Mouse (Mus musculus) heart, postnatal 0 days (tissue): ENCODE results near the gene P4hb. TPM values are rescaled to one million over a fixed set of nuclear protein-coding genes. Genes with fewer than 3 reads are reported as not detected.
A peak's percentile ranks its signal among the peaks of the same experiment; 100 is the strongest.

ENCODE experiments used
- ATAC-seq: fragments of 200-750 bp; cut with Nextera tagmentation; 2 replicates; pipeline ENCODE4 v1.8.0; 2017; ENCODE audit warnings: low read depth, moderate number of reproducible peaks, moderate library complexity; ENCODE audit not compliant: insufficient read depth
- DNase-seq: peaks from one replicate; pipeline ENCODE4 v3.0.0-alpha.2; 2016; ENCODE audit warnings: low spot score
- H3K27ac ChIP-seq: fragments of 300-500 bp; sonication (generic); 2 replicates; pipeline ENCODE4 v1.5.1; 2014; ENCODE audit warnings: low read depth, mild to moderate bottlenecking
- H3K27me3 ChIP-seq: fragments of 300-500 bp; sonication (generic); 2 replicates; pipeline ENCODE4 v1.6.1; 2014; ENCODE audit warnings: low read length, mixed read lengths; ENCODE audit not compliant: control insufficient read depth, insufficient read depth
- H3K36me3 ChIP-seq: fragments of 300-500 bp; sonication (generic); replicated peaks from 2 replicates; pipeline ENCODE4 v1.6.1; 2014; ENCODE audit warnings: low read length, mixed read lengths; ENCODE audit not compliant: control insufficient read depth, insufficient read depth
- H3K4me1 ChIP-seq: fragments of 300-500 bp; sonication (generic); 2 replicates; pipeline ENCODE4 v1.6.1; 2014; ENCODE audit warnings: antibody characterized with exemption; ENCODE audit not compliant: control insufficient read depth, insufficient read depth
- H3K4me2 ChIP-seq: fragments of 300-500 bp; sonication (generic); 2 replicates; pipeline ENCODE4 v1.6.1; 2014; ENCODE audit warnings: low read depth, mild to moderate bottlenecking, low read length, moderate library complexity
- H3K4me3 ChIP-seq: fragments of 300-500 bp; sonication (generic); 2 replicates; pipeline ENCODE4 v1.5.1; 2014; ENCODE audit warnings: low read depth, low read length
- H3K9ac ChIP-seq: fragments of 300-500 bp; sonication (generic); replicated peaks from 2 replicates; pipeline ENCODE4 v1.6.1; 2014; ENCODE audit warnings: low read depth, low read length, mixed read lengths
- H3K9me3 ChIP-seq: fragments of 300-500 bp; sonication (generic); replicated peaks from 2 replicates; pipeline ENCODE4 v1.6.1; 2016; ENCODE audit warnings: low read length; ENCODE audit not compliant: control insufficient read depth
- CTCF ChIP-seq: IDR thresholded peaks from 2 replicates; pipeline ENCODE4 v1.5.1; 2016; ENCODE audit warnings: antibody characterized with exemption, control low read depth, low read depth
- EP300 ChIP-seq: IDR thresholded peaks from 2 replicates; pipeline ENCODE4 v1.6.1; 2016; ENCODE audit warnings: antibody characterized with exemption, low read depth
- WGBS: fragments of 180-500 bp; shearing (Covaris S2); extraction: QIAGEN DNeasy Blood & Tissue Kit; methylation state at CpG from one replicate; pipeline ENCODE4 v1.1.7; 2014; 5-methylcytosine and 5-hydroxymethylcytosine counted together
- polyA plus RNA-seq: library from polyadenylated mRNA; unstranded; fragments of >200 nt; fragmentation: Nextera tagmentation; extraction: Ambion mirVana; gene quantifications from 2 replicates; pipeline ENCODE4 v1.2.1, GENCODE M21; 2015
- total RNA-seq: library from RNA; depleted of rRNA; stranded (reverse); fragments of >200 nt; gene quantifications from 2 replicates; pipeline ENCODE4 v1.2.3, GENCODE M21; 2014; ENCODE audit warnings: low replicate concordance; rRNA removed

P4hb gene
- total RNA-seq, result 232 and 241 TPM in 2 replicates
- polyA plus RNA-seq, result 261 and 268 TPM in 2 replicates

- peak; percentile 82 for TF ChIP-seq EP300
- no peak for TF ChIP-seq CTCF
- WGBS, result under 1% methylated on average over 93 of the region's 94 CpGs
- peak; percentile 94 for ATAC-seq
- Histone ChIP-seq H3K4me3 (peak within 1 kb of the TSS; percentile 82), H3K4me2 (peak within 1 kb of the TSS; percentile 67), H3K4me1 (peaks cover 26% of the 10 kb centered on the region), H3K27me3 (no peaks in the 10 kb centered on the region), H3K27ac (peak within 1 kb of the TSS; percentile 97), H3K9ac (peak within 1 kb of the TSS; percentile 90), H3K9me3 (no peaks in the 10 kb centered on the region), H3K36me3 (peaks cover 37% of the 10 kb centered on the region)
- DNase-seq, result peak; percentile 100
These were observed at the start of gene P4hb for GRCm38 (mm10) chr11:120572752-120573584. P4hb (minus strand) TSS chr11:120573253.

GRCm38 (mm10) chr11:120622805-120623204 is 49.8 kb upstream of the P4hb start:
- Histone ChIP-seq H3K4me2 (no peak overlapping the region), H3K36me3 (peaks cover 47% of the 10 kb centered on the region), H3K27me3 (no peaks in the 10 kb centered on the region), H3K27ac (no peak overlapping the region), H3K4me3 (no peak overlapping the region), H3K9ac (no peak overlapping the region), H3K4me1 (peaks cover 4% of the 10 kb centered on the region), H3K9me3 (no peaks in the 10 kb centered on the region)
- 82% methylated on average over 6 of the region's 6 CpGs for WGBS
- DNase-seq (no peak), ATAC-seq (no peak)
- TF ChIP-seq CTCF (no peak), EP300 (no peak)

GRCm38 (mm10) chr11:120620195-120620594 is 47.1 kb upstream of the P4hb start:
- peaks cover 16% of the 10 kb centered on the region for H3K4me1 ChIP-seq
- DNase-seq (no peak), ATAC-seq (no peak)
- no peak overlapping the region for H3K4me2 ChIP-seq
- 87% methylated on average over 14 of the region's 14 CpGs for WGBS
- no peak overlapping the region for H3K27ac ChIP-seq
- no peaks in the 10 kb centered on the region for H3K9me3 ChIP-seq
- H3K36me3 ChIP-seq, result peaks cover 46% of the 10 kb centered on the region
- no peaks in the 10 kb centered on the region for H3K27me3 ChIP-seq
- no peak overlapping the region for H3K9ac ChIP-seq
- no peak for TF ChIP-seq CTCF
- TF ChIP-seq EP300, result no peak
- H3K4me3 ChIP-seq, result no peak overlapping the region

GRCm38 (mm10) chr11:120618619-120619535 is 45.8 kb upstream of the P4hb start:
- no peak overlapping the region for H3K9ac ChIP-seq
- peaks cover 53% of the 10 kb centered on the region for H3K36me3 ChIP-seq
- H3K27me3 ChIP-seq, result no peaks in the 10 kb centered on the region
- DNase-seq, result no peak
- no peak overlapping the region for H3K27ac ChIP-seq
- 90% methylated on average over 25 of the region's 25 CpGs for WGBS
- H3K4me2 ChIP-seq, result no peak overlapping the region
- TF ChIP-seq EP300 (no peak), CTCF (no peak)
- no peak for ATAC-seq
- H3K9me3 ChIP-seq, result no peaks in the 10 kb centered on the region
- no peak overlapping the region for H3K4me3 ChIP-seq
- H3K4me1 ChIP-seq, result peaks cover 12% of the 10 kb centered on the region

DNA sequence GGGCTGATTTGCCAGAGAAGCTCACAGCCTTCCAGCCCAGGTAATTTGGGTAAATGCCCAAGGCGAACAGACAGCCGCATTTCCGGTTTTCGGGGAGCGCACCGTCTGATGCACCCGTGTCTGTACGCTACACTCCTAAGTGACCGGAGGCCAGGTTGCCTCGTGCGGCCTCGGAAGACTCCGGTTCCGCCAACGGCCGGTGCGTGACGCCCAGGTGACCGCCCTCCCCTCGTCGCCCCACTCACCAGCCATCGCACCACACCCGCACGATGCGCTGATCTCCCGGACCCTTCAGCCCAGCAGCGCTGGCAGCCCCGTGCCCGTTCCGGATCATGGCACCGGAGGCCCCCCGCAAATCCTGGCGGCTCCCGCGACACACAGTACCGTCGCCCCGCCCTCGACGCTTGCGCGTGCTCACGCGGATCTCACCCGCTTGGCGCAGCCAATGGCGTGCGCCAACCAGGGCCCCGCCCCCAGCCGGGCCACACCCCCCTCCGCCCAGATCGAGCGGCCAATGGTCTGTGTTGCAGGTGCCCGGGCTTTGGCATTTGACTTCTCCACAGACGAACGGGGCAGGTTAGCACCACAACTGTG is 44.6 kb upstream of the P4hb start, which contains the start of gene Pcyt2:
Gene Pcyt2, minus strand, starts transcription at position 418 of the 594 bp plus-strand sequence.
- peak within 1 kb of the TSS; percentile 88 for H3K4me3 ChIP-seq
- peak within 1 kb of the TSS; percentile 70 for H3K9ac ChIP-seq
- H3K4me2 ChIP-seq, result peak within 1 kb of the TSS; percentile 99
- peaks cover 54% of the 10 kb centered on the region for H3K36me3 ChIP-seq
- under 1% methylated on average over 56 of the region's 56 CpGs for WGBS
- peaks cover 12% of the 10 kb centered on the region for H3K4me1 ChIP-seq
- no peaks in the 10 kb centered on the region for H3K9me3 ChIP-seq
- H3K27ac ChIP-seq, result peak within 1 kb of the TSS; percentile 84
- ATAC-seq (peak; percentile 97), DNase-seq (peak; percentile 82)
- TF ChIP-seq EP300 (peak; percentile 53; the same call in 1 of the 2 replicates), CTCF (no peak)
- no peaks in the 10 kb centered on the region for H3K27me3 ChIP-seq
